In the genomic region with DNA sequence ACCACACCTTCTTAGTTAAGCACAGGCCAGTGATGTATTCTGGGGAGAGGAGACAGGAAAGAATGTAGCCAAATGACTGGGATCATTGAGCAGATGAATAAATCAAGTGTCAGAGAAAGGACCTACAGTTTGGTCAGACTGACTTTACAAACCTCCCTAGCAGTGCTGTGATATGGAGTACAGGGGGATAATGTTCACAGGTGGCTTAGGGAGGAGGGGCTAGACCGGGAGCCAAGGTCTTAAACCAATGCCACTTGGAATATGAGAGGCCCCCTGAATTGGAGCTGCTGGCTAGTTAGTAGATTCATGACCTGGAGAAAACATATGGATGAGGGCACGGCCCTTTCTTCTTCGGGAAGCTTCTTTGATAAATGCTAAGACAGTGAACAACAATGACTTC, we compare ENCODE assay signal across 15 mouse cellular contexts.
"Had no signal": no experiment of that assay in that cellular context is flagged by ENCODE, and none has a peak within 500 bp of the region (broad histone marks: within the 10 kb centered on the region; RNA-seq: fewer than 3 reads in every experiment).

No protein-coding gene starts in this region.

- H3K27me3 ChIP-seq: neural tube, embryonic 15.5 days; stomach, embryonic 15.5 days had no signal

- H3K4me1 ChIP-seq: stomach, embryonic 15.5 days had no signal

- H3K9ac ChIP-seq: neural tube, embryonic 15.5 days; stomach, embryonic 15.5 days had no signal

- H3K9me3 ChIP-seq: neural tube, embryonic 15.5 days; stomach, embryonic 15.5 days had no signal

- H3K27ac ChIP-seq: neural tube, embryonic 15.5 days; stomach, embryonic 15.5 days; stomach, postnatal 0 days had no signal

- H3K36me3 ChIP-seq: neural tube, embryonic 15.5 days; stomach, embryonic 15.5 days had no signal

- DNase-seq: retina, postnatal 1 day; right cerebral cortex, adult 18-20 months; right cerebral cortex, postnatal 14 days; right cerebral cortex, postnatal 25 days; right cerebral cortex, postnatal 4 days; spleen, adult 18-20 months; thymus, adult 18-20 months; thymus, adult 2 months; thymus, postnatal 14 days; thymus, postnatal 25 days; thymus, postnatal 36 days; thymus, postnatal 4 days had no signal

- H3K4me3 ChIP-seq: neural tube, embryonic 15.5 days; stomach, embryonic 15.5 days had no signal

- H3K4me2 ChIP-seq: neural tube, embryonic 15.5 days; stomach, embryonic 15.5 days had no signal
